Mouse (Mus musculus): ENCODE data around the gene Bcas3. TPM values are rescaled to one million over a fixed set of nuclear protein-coding genes. Genes with fewer than 3 reads are reported as not detected.
A peak's percentile ranks its signal among the peaks of the same experiment; 100 is the strongest.

Gene Bcas3
- total RNA-seq, 2 experiments from 2014 or later: 21.5 to 26.8 TPM

GRCm38 (mm10) chr11:85830901-85831341 lies 478.0 kb downstream of the Bcas3 start:
- DNase-seq: no peak

- DNase-seq: no peak
Observed at GRCm38 (mm10) chr11:85831656-85832230, 478.8 kb downstream of the Bcas3 start.

GRCm38 (mm10) chr11:85832231-85832924 lies 479.4 kb downstream of the Bcas3 start, which contains the start of gene Tbx2:
TSS of gene Tbx2 (plus strand) at chr11:85832551.
- peak; percentile 69 for DNase-seq

- no peak for DNase-seq
Observed at GRCm38 (mm10) chr11:85833081-85833521, 480.1 kb downstream of the Bcas3 start.

GRCm38 (mm10) chr11:85833761-85834385 lies 480.9 kb downstream of the Bcas3 start:
- DNase-seq: no peak

- DNase-seq: no peak
Observed at GRCm38 (mm10) chr11:85834386-85834931, 481.5 kb downstream of the Bcas3 start.

- no peak for DNase-seq
Observed at GRCm38 (mm10) chr11:85835001-85835752, 482.2 kb downstream of the Bcas3 start.

- no peak for DNase-seq
Observed at GRCm38 (mm10) chr11:85835753-85836522, 483.0 kb downstream of the Bcas3 start.

- no peak for DNase-seq
Observed at GRCm38 (mm10) chr11:85836523-85837290, 483.7 kb downstream of the Bcas3 start.

- DNase-seq: no peak
Observed at GRCm38 (mm10) chr11:85837291-85837647, 484.3 kb downstream of the Bcas3 start.

GRCm38 (mm10) chr11:85837648-85838423 lies 484.9 kb downstream of the Bcas3 start:
- no peak for DNase-seq

- no peak for DNase-seq
Observed at GRCm38 (mm10) chr11:85838424-85839257, 485.7 kb downstream of the Bcas3 start.

- no peak for DNase-seq
Observed at GRCm38 (mm10) chr11:85839258-85840030, 486.5 kb downstream of the Bcas3 start.

- DNase-seq: no peak
Observed at GRCm38 (mm10) chr11:85840031-85840802, 487.2 kb downstream of the Bcas3 start.

GRCm38 (mm10) chr11:85840803-85841145 lies 487.8 kb downstream of the Bcas3 start:
- DNase-seq: no peak

- no peak for DNase-seq
Observed at GRCm38 (mm10) chr11:85841211-85841681, 488.3 kb downstream of the Bcas3 start.

- DNase-seq: peak; percentile 80
Observed at GRCm38 (mm10) chr11:85841980-85842379, 489.0 kb downstream of the Bcas3 start.
